Mouse (Mus musculus): Measurements from ENCODE around the gene Syt16. TPM values are rescaled to one million over a fixed set of nuclear protein-coding genes. Genes with fewer than 3 reads are reported as not detected.

The Syt16 gene
- total and polyA plus RNA-seq, 3 experiments, result 0.05 TPM; not detected in 2

DNA sequence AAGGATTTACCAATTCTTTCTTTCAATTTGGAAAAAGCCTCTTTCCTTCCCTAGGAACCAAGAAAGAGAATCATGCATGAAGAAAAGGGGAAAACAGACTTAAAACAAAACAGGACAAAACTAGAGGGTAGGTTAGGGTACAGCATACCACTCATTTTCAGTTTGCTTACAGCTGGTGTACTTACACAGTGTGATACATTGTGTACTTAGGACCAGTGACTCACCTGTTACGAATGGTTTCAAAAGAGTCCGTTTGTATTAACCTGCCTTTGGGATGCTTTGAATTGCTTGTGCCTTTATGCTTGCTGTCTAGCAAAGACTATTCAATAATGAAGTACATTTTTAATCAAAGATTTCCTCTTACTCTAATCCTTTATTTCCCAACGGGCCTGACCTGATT is 78.1 kb downstream of the Syt16 start:
- Histone ChIP-seq H3K9me3 (replicated peaks; ENCODE audit: low read length) (no peaks in the 10 kb centered on the region), H3K36me3 (replicated peaks in 1 of 2; ENCODE audit: control insufficient read depth in 1 of 2, insufficient read depth in 1 of 2, low read length in 1 of 2) (no peaks in the 10 kb centered on the region), H3K4me3 (replicated peaks in 1 of 3; ENCODE audit: low read depth in 2 of 3, low read length in 2 of 3, poor library complexity in 1 of 3) (no peak overlapping the region), H3K4me1 (ENCODE audit: control insufficient read depth in 1 of 2, insufficient read depth in 2 of 2) (no peaks in the 10 kb centered on the region), H3K9ac (ENCODE audit: insufficient read depth, low read depth) (no peak overlapping the region), H3K4me2 (ENCODE audit: insufficient read depth, low read depth, poor library complexity, severe bottlenecking) (no peak overlapping the region), H3K27ac (ENCODE audit: insufficient read depth, low read depth) (no peak overlapping the region), H3K27me3 (replicated peaks) (no peaks in the 10 kb centered on the region), H3K79me2 (replicated peaks; ENCODE audit: control insufficient read depth, extremely low read depth, insufficient read depth, poor library complexity, severe bottlenecking) (no peaks in the 10 kb centered on the region)
- DNase-seq (ENCODE audit: extremely low read depth), result no peak
- in situ Hi-C loops (cut with MboI; ENCODE audit: low pct_ligation_motif_present, low pct_unique_long_range_greater_than_20kb, low sequenced_read_pairs), result no loop called here
- TF ChIP-seq JUN (IDR thresholded peaks at IDR 0.05; ENCODE audit: insufficient read depth, low read depth, low read length) (no peak), SMC3 (IDR thresholded peaks at IDR 0.05; ENCODE audit: low read depth, low read length) (no peak), MXI1 (IDR thresholded peaks at IDR 0.05; ENCODE audit: low read depth, low read length) (no peak), TBP (conservative IDR thresholded peaks at IDR 0.05; ENCODE audit: low read depth, low read length) (no peak), MAFK (IDR thresholded peaks at IDR 0.05; ENCODE audit: insufficient replicate concordance, low read length) (no peak), NELFE (IDR thresholded peaks at IDR 0.05; ENCODE audit: low read depth, low read length) (no peak)
- dilution Hi-C loops (cut with MboI; ENCODE audit: extremely low pct_ligation_motif_present, extremely low pct_unique_long_range_greater_than_20kb, low sequenced_read_pairs), result no loop called here

- TF ChIP-seq MAX (IDR thresholded peaks at IDR 0.05; ENCODE audit: low read length), result no peak
- TF ChIP-seq TBP (conservative IDR thresholded peaks at IDR 0.05; ENCODE audit: low read depth, low read length), result no peak
- TF ChIP-seq BHLHE40 (IDR thresholded peaks at IDR 0.05; ENCODE audit: low read depth, low read length), result no peak
- no peak for TF ChIP-seq ETS1 (conservative IDR thresholded peaks at IDR 0.05; ENCODE audit: low read depth, low read length)
- no peak for TF ChIP-seq ZKSCAN1 (IDR thresholded peaks at IDR 0.05; ENCODE audit: borderline replicate concordance, low read depth, low read length)
- TF ChIP-seq SMC3 (IDR thresholded peaks at IDR 0.05; ENCODE audit: low read depth, low read length), result no peak
- TF ChIP-seq POLR2AphosphoS2 (IDR thresholded peaks at IDR 0.05; ENCODE audit: low read depth, low read length), result no peak
- TF ChIP-seq IRF4 (IDR thresholded peaks at IDR 0.05; ENCODE audit: low read depth, low read length), result no peak
- TF ChIP-seq E2F4 (IDR thresholded peaks at IDR 0.05; ENCODE audit: insufficient replicate concordance, low read depth, low read length), result no peak
- TF ChIP-seq CTCF (conservative IDR thresholded peaks at IDR 0.05 in 1 of 2, IDR thresholded peaks at IDR 0.05 in 1 of 2; ENCODE audit: low read depth in 2 of 2, low read length in 2 of 2), result no peak
- TF ChIP-seq RCOR1 (conservative IDR thresholded peaks at IDR 0.05; ENCODE audit: low read depth, low read length), result no peak
- TF ChIP-seq USF2 (conservative IDR thresholded peaks at IDR 0.05; ENCODE audit: low read depth, low read length), result no peak
- no peak for TF ChIP-seq ELF1 (IDR thresholded peaks at IDR 0.05; ENCODE audit: low read depth, low read length)
- no peak for TF ChIP-seq MXI1 (IDR thresholded peaks at IDR 0.05; ENCODE audit: low read depth, low read length)
- Histone ChIP-seq H3K4me2 (ENCODE audit: insufficient read depth, low read depth, poor library complexity, severe bottlenecking) (no peak overlapping the region), H3K79me2 (replicated peaks; ENCODE audit: control insufficient read depth, extremely low read depth, insufficient read depth, poor library complexity, severe bottlenecking) (no peaks in the 10 kb centered on the region), H3K9ac (ENCODE audit: insufficient read depth, low read depth) (no peak overlapping the region), H3K36me3 (replicated peaks in 1 of 2; ENCODE audit: control insufficient read depth in 1 of 2, insufficient read depth in 1 of 2, low read length in 1 of 2) (no peaks in the 10 kb centered on the region), H3K4me3 (replicated peaks in 1 of 3; ENCODE audit: low read depth in 2 of 3, low read length in 2 of 3, poor library complexity in 1 of 3) (no peak overlapping the region), H3K4me1 (ENCODE audit: control insufficient read depth in 1 of 2, insufficient read depth in 2 of 2) (no peaks in the 10 kb centered on the region), H3K9me3 (replicated peaks; ENCODE audit: low read length) (no peaks in the 10 kb centered on the region), H3K27ac (ENCODE audit: insufficient read depth, low read depth) (no peak overlapping the region), H3K27me3 (replicated peaks) (no peaks in the 10 kb centered on the region)
- dilution Hi-C loops (cut with MboI; ENCODE audit: extremely low pct_ligation_motif_present, extremely low pct_unique_long_range_greater_than_20kb, low sequenced_read_pairs), result no loop called here
- in situ Hi-C loops (cut with MboI; ENCODE audit: low pct_ligation_motif_present, low pct_unique_long_range_greater_than_20kb, low sequenced_read_pairs), result no loop called here
- no peak for DNase-seq (ENCODE audit: extremely low read depth)
These were observed 78.6 kb downstream of the Syt16 start for GRCm38 (mm10) chr12:74076091-74076490.
